Mouse (Mus musculus) layer of hippocampus, adult 9-11 months (tissue): ENCODE measurements around the gene Gm47283.
"Not testable (repeated sequence)": the region's sequence is repeated elsewhere in the genome, so short reads cannot be mapped to it uniquely, and the experiment has no call there.

Experiments
- DNase-seq: peaks from one replicate; pipeline ENCODE4 v3.0.0; 2022

Gene Gm47283

DNA sequence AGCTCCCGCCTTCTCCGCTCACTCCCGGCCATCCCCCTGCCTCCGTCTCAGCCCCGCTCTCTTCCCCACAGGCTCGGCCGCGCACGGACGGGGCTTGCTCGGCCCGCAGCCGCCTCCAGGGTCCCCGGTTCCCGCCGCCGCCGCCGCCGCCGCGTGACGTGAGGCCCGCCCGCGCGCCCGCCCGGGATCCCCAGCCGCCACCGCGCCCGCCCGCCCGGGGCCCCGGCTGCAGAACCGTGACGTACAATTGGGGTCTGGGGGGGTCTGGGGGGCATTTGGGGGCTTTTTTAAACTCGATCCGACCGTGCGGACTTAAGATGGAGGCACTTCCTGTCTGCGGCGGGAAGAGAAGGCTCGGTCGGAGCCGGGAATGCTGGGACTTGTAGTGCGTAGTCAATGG, at the start of gene Gm47283:
Gene Gm47283 (plus strand): TSS at position 301 of the 400 bp plus-strand sequence.
- DNase-seq, result not testable (repeated sequence)

DNA sequence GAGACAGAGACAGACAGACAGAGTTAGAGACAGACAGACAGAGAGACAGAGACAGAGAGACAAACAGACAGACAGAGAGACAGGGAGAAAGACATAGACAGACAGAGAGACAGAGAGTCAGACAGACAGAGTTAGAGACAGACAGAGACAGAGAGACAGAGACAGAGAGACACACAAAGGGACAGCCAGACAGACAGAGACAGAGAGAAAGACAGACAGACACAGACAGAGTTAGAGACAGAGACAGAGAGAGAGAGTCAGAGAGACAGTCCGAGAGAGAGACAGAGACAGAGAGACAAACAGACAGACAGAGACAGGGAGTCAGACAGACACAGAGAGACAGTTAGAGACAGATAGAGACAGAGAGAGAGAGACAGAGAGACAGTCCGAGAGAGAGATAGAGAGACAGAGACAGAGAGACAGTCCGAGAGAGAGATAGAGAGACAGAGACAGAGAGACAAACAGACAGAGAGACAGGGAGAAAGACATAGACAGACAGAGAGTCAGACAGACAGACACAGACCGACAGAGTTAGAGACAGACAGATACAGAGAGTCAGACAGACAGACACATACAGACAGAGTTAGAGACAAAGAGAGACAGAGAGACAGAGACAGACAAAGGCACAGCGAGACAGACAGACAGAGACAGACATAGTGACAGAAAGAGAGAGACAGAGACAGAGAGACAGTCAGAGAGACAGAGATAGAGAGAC, 49.2 kb upstream of the Gm47283 start:
- DNase-seq, result not testable (repeated sequence)

DNA sequence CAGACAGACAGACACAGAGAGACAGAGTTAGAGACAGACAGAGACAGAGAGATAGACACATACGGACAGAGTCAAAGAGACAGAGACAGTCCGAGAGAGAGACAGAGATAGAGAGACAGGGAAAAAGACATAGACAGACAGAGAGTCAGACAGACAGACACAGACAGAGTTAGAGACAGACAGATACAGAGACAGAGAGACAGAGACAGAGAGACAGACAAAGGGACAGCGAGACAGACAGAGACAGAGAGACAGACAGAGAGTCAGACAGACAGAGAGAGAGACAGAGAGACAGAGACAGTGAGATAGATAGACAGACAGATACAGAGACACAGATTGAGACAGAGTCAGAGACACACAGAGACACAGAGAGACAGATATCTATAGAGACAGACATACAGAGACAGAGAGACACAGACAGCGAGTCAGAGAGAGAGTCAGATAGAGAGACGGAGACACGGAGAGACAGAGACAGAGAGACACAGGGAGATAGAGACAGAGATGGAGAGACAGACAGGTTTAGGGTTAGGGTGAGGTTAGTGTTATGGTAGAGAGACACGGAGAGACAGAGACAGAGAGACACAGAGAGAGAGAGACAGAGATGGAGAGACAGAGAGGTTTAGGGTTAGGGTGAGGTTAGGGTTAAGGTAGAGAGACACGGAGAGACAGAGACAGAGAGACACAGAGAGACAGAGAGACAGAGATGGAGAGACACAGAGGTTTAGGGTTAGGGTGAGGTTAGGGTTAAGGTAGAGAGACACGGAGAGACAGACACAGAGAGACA, 48.1 kb upstream of the Gm47283 start:
- not testable (repeated sequence) for DNase-seq

DNA sequence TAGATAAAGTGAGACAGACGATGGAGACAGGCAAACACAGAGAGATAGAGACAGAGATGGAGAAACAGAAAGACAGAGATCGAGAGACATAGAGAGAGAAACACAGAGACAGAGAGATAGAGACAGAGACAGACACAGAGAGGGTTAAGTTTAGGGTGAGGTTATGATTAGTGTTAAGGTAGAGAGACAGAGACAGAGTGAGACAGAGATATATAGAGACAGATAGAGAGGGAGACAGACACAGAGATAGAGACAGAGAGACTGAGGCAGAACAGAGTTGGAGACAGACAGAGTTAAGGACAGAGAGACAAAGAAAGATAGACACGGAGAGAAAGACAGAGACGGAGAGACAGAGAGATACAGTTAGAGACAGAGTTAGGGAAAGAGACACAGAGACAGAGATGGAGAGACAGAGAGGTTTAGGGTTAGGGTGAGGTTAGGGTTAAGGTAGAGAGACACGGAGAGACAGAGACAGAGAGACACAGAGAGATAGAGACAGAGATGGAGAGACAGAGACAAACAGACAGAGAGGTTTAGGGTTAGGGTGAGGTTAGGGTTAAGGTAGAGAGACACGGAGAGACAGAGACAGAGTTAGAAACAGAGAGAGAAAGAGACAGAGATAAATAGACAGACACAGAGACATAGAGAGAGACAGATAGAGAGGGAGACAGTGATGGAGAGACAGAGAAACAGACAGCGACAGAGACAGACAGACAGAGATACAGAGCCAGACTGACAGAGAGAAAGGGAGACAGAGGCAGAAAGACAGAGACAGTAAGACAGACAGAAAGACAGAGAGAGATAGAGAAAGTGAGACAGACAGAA, 46.7 kb upstream of the Gm47283 start:
- no peak for DNase-seq

DNA sequence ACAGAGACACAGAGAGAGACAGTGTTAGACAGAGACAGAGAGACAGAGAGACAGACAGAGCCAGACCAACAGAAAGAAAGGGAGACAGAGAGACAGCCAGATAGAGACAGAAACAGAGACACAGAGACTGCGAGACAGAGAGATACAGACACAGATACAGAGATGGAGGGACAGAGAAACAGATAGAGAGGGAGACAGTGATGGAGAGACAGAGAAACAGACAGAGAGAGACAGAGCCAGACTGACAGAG, 46.2 kb upstream of the Gm47283 start:
- no peak for DNase-seq

DNA sequence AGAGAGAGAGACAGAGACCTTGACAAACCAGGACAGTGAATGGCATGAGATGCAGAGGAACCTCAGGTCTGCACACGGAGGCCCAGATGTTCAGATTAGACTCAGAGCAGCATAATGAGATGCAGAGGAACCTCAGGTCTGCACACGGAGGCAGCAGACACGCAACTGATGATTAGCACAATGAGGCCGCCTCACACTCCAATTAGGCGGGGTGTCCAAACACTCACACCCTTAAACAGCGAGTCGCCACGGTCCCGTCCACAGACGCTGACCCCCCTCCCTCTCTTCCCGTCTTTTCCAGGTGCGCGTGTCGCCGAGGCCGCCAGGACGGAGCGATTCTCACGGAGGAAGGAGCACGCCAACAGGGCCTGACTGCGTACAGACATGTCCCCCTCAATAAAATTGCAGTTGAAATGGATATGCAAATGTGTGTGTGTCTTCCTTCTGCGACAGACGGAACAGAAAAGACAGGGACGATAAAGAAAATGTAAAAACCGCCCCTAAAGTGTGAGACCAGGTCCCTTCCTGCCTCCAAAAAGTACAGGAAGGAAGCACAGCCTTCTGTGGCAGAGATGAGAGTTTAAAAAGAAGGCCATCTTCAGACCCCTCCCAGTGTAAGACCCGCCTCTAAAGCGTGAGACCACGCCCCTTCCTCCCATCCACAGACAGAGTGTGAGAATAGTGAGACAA, 45.6 kb upstream of the Gm47283 start:
- peak; percentile 52 for DNase-seq

DNA sequence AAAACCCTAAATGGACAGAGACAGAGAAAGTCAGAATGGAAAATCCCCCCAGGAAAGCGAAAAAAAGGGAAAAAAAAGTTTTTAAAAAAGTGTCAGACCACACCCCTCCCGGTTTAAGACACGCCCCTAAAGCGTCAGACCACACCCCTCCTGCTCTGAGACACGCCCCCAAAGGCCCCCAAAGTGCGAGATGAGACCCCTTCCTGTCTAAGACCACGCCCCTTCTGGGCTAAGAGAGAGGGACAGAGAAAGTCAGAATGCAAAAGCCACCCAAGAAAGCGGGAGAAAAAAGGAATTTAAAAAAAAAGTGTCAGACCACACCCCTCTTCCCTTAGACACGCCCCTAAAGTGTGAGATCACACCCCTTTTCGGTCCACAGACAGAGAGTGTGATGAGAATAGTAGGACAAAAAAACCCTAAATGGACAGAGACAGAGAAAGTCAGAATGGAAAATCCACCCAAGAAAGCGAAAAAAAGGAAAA, 45.0 kb upstream of the Gm47283 start:
- peak; percentile 59 for DNase-seq

DNA sequence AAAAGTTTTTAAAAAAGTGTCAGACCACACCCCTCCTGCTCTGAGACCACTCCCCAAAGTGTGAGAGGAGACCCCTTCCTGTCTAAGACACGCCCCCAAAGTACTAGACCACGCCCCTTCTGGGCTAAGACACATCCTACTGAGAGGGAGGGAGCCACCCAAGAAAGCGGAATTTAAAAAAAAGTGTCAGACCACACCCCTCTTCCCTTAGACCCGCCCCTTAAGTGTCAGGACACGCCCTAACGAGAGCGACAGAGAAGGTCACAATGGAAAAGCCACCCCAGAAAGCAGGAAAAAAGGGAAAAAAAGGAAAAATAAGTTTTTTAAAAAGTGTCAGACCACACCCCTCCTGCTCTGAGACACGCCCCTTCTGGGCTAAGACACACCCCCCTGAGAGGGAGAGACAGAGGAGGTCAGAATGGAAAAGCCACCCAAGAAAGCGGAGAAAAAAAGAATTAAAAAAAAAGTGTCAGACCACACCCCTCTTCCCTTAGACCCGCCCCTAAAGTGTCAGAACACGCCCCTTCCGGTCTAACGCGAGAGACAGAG, 44.5 kb upstream of the Gm47283 start:
- peak; percentile 49 for DNase-seq

DNA sequence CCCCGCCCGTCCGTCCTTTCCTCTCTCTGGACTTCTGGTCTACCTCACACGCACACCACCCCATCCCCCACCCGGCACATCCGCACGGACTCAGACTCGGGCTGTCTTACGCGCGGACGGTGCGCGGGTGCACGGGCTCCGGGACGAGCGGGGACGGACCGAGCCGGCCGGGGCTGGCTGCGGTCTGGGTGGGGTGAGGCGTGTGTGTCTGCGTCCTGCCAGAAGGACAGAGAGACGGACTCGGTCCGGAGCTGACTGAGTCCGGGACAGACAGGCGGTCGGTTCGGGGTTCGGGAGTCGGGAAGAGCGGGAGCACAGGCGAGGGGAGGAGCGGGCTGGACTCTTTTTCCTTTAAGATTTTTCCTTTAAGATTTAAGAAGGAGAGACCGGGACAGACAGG, 43.5 kb upstream of the Gm47283 start:
- DNase-seq, result peak; percentile 40

DNA sequence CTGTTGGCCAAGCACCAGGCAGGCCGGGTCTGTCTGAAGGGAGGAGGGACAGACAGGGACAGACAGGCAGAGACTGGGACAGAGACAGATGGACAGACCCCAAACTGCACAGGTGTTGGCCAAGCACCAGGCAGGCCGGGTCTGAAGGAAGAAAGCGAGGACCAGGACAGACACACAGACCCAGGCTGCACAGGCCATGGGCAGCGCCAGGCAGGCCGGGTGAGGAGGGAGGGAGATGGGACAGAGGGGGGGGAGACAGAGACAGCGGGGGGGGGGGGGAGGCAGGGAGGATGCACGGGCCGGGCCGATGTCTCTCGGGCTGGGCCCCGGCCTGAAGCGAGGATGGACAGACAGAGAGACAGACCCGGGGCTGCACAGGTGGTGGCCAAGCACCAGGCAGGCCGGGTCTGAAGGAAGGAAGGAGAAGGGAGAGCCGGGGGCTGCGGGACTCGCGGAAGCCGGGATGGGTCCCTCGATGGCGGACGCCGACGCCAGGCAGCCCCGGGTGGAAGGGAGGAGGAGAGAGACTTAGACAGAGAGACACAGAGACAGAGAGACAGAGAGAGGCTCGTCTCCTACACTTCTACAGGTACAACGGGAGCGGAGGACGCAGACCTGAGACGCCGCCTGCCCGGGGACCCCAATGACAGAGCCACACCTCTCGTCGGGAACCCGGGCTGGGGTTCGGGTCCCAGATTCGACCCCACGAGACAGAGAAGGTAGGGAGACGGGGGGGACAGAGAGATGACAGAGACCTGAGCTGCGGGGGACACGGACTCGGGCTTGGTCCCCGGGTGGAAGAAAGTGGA, 42.9 kb upstream of the Gm47283 start:
- peak; percentile 71 for DNase-seq

DNA sequence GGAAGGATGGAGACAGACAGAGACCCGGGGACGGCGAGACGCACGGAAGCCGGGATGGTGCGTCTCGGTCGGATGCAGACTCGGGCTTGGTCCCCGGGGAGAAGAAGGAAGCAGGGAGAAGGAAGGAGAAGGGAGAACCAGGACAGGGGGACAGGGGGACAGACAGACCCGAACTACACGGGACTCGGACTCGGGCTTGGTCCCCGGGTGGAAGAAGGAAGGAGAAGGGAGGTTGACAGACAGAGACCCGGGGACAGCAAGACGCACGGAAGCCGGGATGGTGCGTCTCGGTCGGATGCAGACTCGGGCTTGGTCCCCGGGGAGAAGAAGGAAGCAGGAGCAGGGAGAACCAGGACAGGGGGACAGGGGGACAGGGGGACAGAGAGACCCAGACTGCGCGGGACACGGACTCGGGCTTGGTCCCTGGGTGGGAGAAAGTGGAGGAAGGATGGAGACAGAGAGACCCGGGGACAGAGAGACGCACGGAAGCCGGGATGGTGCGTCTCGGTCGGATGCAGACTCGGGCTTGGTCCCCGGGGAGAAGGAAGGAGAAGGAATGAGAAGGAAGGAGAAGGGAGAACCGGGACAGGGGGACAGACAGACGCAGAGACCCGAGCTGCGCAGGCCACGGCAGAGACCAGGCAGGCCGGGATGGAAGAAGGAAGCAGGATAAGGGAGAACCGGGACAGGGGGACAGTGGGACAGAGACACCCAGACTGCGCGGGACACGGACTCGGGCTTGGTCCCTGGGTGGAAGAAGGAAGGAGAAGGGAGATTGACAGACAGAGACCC, 42.1 kb upstream of the Gm47283 start:
- DNase-seq, result peak; percentile 18

DNA sequence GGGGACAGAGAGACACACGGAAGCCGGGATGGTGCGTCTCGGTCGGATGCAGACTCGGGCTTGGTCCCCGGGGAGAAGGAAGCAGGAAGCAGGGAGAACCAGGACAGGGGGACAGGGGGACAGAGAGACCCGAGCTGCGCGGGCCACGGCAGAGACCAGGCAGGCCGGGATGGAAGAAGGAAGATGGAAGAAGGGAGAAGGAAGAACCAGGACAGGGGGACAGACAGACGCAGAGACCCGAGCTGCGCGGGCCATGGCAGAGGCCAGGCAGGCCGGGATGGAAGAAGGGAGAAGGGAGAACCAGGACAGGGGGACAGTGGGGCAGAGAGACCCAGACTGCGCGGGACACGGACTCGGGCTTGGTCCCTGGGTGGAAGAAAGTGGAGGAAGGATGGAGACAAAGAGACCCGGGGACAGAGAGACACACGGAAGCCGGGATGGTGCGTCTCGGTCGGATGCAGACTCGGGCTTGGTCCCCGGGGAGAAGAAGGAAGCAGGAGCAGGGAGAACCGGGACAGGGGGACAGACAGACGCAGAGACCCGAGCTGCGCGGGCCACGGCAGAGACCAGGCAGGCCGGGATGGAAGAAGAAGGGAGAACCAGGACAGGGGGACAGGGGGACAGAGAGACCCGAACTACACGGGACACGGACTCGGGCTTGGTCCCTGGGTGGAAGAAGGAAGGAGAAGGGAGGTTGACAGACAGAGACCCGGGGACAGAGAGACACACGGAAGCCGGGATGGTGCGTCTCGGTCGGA, 41.3 kb upstream of the Gm47283 start:
- peak; percentile 34 for DNase-seq

DNA sequence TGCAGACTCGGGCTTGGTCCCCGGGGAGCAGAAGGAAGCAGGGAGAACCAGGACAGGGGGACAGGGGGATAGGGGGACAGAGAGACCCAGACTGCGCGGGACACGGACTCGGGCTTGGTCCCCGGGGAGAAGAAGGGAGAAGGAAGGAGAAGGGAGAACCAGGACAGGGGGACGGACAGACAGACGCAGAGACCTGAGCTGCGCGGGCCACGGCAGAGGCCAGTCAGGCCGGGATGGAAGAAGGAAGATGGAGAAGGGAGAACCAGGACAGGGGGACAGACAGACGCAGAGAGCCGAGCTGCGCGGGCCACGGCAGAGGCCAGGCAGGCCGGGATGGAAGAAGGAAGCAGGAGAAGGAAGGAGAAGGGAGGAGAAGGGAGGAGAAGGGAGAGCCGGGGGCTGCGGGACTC, 40.7 kb upstream of the Gm47283 start:
- DNase-seq, result peak; percentile 19

DNA sequence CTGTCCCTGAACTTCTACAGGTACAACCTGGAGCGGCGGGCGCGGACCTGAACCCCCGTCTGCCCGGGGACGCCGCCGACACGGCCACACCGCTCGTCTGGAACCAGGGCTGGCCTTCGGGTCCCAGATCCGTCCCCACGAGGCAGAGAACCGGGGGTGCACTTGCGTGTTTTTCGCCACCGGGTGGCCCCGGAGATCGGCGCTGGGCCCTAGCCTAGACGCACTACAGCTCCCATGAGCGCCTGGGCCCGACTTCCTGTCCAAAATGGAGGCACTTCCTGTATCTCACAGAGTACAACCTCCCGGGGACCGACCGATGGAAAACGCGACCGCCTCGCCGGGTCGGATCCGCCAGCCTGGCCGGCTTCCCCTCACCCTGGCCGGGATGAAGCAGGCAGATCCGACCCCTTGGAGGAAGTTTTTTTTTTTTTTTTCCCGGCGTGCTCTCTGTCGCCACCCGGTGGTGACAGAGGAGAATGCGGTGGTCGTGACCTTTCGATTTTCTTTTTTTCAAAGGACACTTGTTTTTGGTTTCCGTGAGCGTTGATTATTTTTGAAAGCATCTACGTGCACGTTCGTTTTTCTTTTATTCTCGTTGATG, 40.1 kb upstream of the Gm47283 start:
- DNase-seq, result peak; percentile 97

DNA sequence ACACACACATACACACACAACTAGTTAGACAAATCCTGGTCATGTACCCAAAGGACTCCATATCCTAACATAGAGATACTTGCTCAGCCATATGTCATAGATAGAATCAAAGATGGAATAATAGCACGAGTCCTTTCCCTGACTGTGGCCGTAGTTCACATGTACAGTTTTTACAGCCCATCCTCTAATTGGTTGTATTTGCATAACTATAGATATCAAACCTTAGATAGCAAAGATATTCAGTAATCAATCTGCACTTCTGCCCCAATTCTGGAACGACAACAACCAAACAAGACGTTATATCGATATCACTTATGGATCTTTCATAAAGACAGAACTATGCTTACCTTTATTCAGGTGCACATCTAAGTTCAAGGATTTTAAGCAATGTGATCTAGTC, 39.3 kb upstream of the Gm47283 start:
- DNase-seq, result not testable (repeated sequence)

DNA sequence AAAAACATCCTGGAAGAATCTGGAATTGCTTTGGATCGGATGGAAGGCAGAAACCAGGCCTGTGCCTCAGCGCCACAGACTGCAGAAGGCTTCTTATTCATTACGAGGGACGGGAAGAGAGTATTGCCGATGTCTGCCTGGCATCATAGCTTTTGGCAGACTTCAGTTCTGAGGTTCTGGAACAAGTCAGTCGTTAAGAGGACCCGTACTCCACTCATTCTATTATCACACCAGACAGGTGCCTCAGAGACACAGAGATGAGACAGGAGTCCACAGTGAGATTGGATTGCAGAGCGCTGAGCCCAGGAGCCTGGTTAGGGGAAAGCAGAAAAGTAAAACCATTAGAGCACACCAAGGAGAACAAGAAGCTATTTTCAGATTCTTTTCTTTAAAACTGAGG, 29.8 kb upstream of the Gm47283 start, which contains the start of gene Gm21860:
Gene Gm21860 (minus strand): TSS at position 101 of the 400 bp plus-strand sequence.
- DNase-seq, result not testable (repeated sequence)

DNA sequence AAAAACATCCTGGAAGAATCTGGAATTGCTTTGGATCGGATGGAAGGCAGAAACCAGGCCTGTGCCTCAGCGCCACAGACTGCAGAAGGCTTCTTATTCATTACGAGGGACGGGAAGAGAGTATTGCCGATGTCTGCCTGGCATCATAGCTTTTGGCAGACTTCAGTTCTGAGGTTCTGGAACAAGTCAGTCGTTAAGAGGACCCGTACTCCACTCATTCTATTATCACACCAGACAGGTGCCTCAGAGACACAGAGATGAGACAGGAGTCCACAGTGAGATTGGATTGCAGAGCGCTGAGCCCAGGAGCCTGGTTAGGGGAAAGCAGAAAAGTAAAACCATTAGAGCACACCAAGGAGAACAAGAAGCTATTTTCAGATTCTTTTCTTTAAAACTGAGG, 54.5 kb downstream of the Gm47283 start, which contains the start of gene Gm21748:
Gene Gm21748 (minus strand): TSS at position 101 of the 400 bp plus-strand sequence.
- not testable (repeated sequence) for DNase-seq
